Mouse (Mus musculus) testis, adult 2 months (tissue): Measurements from ENCODE around the gene Cfd. TPM values are rescaled to one million over a fixed set of nuclear protein-coding genes. Genes with fewer than 3 reads are reported as not detected.
A peak's percentile ranks its signal among the peaks of the same experiment; 100 is the strongest.

Experiments used
- H3K27ac ChIP-seq: fragments of 200-500 bp; 2 replicates; pipeline ENCODE4 v1.5.1; 2012; ENCODE audit warnings: low read depth, low read length; ENCODE audit not compliant: control insufficient read depth, insufficient read depth
- H3K27me3 ChIP-seq: fragments of 200-500 bp; 2 replicates; pipeline ENCODE4 v1.6.1; 2012; ENCODE audit warnings: mild to moderate bottlenecking, low read length, moderate library complexity; ENCODE audit not compliant: control insufficient read depth, insufficient read depth
- H3K36me3 ChIP-seq: fragments of 200-500 bp; 2 replicates; pipeline ENCODE4 v1.6.1; 2012; ENCODE audit warnings: mild to moderate bottlenecking, low read length; ENCODE audit not compliant: control insufficient read depth, insufficient read depth
- H3K4me1 ChIP-seq: fragments of 200-500 bp; 2 replicates; pipeline ENCODE4 v1.6.1; 2012; ENCODE audit warnings: low read length; ENCODE audit not compliant: control insufficient read depth, insufficient read depth
- H3K4me3 ChIP-seq: fragments of 200-500 bp; 2 replicates; pipeline ENCODE4 v1.5.1; 2012; ENCODE audit warnings: low read depth, mild to moderate bottlenecking, low read length, moderate library complexity, mixed read lengths; ENCODE audit not compliant: control insufficient read depth
- CTCF ChIP-seq: fragments of 200-500 bp; IDR thresholded peaks from 2 replicates; pipeline ENCODE4 v1.5.1; 2012; ENCODE audit warnings: low read depth, mild to moderate bottlenecking, inconsistent platforms, low read length, moderate library complexity; ENCODE audit not compliant: control insufficient read depth, insufficient read depth, insufficient replicate concordance
- POLR2A ChIP-seq: fragments of 200-500 bp; IDR thresholded peaks from 2 replicates; pipeline ENCODE4 v1.6.1; 2012; ENCODE audit warnings: low read depth, mild to moderate bottlenecking, inconsistent platforms, low read length, moderate library complexity; ENCODE audit not compliant: control insufficient read depth
- polyA plus RNA-seq: library from polyadenylated mRNA; depleted of rRNA; stranded (reverse); fragments of >200 nt; gene quantifications from 2 replicates; pipeline ENCODE4 v1.2.3, GENCODE M21; 2012

Cfd gene
- polyA plus RNA-seq, 1 experiment = 18.0 TPM

DNA sequence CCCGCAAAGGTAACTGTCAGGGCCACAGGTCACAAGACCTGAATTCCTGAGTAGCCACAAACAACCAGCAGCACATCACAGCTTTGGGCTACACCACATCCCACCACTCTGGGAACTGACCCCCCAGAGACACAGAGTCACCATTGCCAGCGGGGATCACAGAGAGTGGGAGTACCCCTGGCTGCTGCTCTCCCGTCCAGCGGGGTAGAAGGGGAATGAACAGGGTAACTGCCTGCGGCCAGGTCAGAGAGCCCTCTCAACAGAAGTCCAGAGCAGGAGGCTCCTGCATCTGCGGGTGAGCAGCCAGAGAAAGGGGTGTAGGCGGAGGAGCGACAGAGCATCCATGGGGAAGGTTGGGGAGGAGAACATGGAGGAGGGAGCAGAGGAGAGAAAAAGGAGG lies 25.4 kb downstream of the Cfd start:
- Histone ChIP-seq H3K27ac (no peak overlapping the region), H3K27me3 (no peaks in the 10 kb centered on the region), H3K4me3 (peak overlapping the region; percentile 84), H3K4me1 (peaks cover 26% of the 10 kb centered on the region), H3K36me3 (no peaks in the 10 kb centered on the region)
- TF ChIP-seq POLR2A = no peak
- TF ChIP-seq CTCF = no peak

DNA sequence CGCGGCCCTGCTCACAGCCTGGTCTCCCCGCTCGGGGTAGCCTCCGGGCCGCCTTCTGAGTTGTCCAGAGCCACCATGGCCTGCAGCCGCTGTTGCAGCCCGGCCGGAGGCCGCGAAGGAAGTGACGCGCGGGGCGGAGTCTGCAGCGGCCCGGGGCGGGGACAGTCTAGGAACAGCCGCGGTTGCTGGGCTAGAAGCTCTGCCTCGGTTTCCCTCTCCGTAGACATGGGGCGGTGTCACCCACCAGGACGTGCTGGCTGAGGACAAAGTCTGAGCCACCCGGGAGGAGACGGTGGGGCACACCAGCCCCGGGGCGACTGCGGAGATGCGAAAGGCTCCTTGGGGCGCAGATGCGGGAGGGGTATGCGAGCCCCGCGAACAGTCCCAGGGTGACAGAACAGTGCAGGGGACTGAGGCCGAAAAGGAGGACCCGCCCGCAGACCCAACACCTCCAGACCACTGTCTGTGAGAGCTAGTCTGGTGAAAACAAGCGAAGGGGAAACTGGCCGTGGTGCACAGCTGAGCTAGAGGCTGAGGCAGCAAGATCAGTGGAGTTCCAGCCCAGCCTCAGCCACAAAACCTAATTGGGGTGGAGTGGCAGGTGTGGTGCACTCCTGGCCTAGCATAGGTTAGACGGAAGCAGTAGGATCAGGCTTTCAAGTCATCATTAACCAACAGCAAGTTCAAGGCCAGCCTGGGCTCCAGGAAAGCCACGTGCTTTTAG lies 26.3 kb downstream of the Cfd start, which contains the start of gene Kiss1r:
Gene Kiss1r (plus strand): TSS at position 164 of the 724 bp plus-strand sequence.
- Histone ChIP-seq H3K4me1 (peaks cover 26% of the 10 kb centered on the region), H3K27ac (no peak within 1 kb of the TSS; the same call in 1 of the 2 replicates), H3K4me3 (peak within 1 kb of the TSS; percentile 84), H3K36me3 (no peaks in the 10 kb centered on the region), H3K27me3 (no peaks in the 10 kb centered on the region)
- peak; percentile 66 for TF ChIP-seq POLR2A
- TF ChIP-seq CTCF = no peak

DNA sequence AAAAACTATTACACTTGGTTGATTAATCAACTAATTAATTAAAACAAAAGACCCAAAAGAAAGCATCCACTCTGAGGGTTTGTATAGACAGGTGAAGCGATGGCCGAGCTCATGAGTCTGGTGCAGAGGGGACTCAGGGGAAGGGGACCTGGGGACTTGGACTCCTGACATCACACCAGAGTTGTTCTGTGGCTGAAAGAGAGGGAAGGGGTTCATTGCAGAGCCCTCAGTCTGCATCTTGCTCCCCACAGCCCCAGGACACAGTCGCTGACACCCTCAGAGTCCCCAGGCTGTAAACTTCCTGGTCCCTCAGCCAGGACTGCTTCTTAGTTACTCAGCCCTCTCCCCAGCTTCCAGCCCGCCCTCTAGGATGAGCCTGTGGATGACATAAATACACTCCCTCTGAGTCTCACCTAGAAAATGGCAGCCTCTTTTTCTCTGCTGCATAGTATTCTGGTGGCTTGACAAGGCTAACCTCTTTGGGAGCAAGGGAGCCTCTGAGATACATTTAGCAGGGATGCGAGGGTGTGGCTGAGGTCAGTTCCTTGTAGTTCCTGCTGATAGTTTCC lies 27.0 kb downstream of the Cfd start:
- TF ChIP-seq POLR2A (no peak), CTCF (no peak)

DNA sequence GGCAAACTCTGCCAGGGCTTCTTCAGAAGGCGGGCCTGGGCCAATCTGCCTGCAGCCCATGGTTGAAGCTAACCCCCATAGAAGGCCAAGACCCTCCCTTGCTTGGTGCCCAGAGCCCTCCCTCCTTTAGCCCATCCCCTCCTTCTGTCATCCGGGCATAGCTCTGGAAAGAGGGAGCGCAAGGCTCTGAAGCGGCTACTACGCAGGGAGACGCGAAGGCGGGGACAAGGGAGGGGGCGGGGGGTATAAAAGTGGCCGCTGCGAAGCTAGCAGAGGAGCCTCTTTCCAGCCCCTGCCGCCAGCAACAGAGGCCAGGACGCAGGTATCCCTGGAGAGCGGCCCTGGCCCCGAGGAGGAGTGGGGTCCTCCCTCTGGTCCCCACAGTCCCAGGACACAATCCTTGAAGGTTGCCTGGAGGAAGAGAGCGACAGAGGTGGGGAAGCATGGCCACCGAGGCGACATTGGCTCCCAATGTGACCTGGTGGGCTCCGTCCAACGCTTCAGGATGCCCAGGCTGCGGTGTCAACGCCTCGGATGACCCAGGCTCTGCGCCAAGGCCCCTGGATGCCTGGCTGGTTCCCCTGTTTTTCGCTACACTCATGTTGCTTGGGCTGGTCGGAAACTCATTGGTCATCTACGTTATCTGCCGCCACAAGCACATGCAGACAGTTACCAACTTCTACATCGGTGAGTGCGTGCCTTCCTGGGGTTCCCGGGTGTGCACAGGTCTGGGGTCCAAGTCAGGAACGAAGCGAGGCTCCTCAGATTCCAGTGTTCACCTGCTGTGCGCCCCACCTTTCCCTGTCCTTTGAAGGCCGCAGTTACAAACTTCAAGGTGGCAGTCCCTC lies 27.8 kb downstream of the Cfd start:
- TF ChIP-seq POLR2A = no peak
- TF ChIP-seq CTCF = no peak
- H3K27me3 ChIP-seq = no peaks in the 10 kb centered on the region
- H3K4me1 ChIP-seq = peaks cover 26% of the 10 kb centered on the region
- H3K27ac ChIP-seq = no peak overlapping the region
- H3K4me3 ChIP-seq = no peak overlapping the region
- H3K36me3 ChIP-seq = no peaks in the 10 kb centered on the region

More for the DNA sequence above, 27.0 kb downstream of the Cfd start:
- Histone ChIP-seq H3K27ac (no peak overlapping the region), H3K4me3 (no peak overlapping the region), H3K27me3 (no peaks in the 10 kb centered on the region), H3K4me1 (peaks cover 26% of the 10 kb centered on the region), H3K36me3 (no peaks in the 10 kb centered on the region)

DNA sequence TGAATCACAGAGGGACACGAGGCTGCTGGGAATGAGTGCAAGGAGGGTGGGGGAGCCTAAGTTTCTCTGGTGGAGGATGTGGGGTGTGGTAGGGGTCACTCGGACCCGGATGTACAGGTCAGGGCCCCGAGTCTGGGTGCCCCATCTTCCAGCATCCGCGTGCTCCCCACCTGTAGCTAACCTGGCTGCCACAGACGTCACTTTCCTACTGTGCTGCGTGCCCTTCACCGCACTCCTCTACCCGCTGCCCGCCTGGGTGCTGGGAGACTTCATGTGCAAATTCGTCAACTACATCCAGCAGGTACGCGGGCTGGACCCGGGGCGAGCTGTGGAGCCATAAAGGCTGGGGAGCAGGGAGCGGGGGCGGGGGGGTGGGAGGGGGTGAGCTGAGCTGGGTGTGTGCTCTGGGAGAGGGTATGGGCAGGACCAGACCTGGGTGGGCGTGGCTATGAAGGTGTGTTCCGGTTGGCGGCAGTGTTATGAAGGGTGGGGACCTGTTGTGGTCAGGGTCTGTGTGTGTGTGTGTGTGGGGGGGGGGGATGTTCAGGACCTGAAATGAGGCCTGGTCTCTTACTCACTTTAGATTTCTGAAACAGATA lies 28.7 kb downstream of the Cfd start:
- Histone ChIP-seq H3K36me3 (no peaks in the 10 kb centered on the region), H3K4me3 (no peak overlapping the region), H3K4me1 (peaks cover 26% of the 10 kb centered on the region), H3K27me3 (no peaks in the 10 kb centered on the region), H3K27ac (no peak overlapping the region)
- TF ChIP-seq POLR2A = no peak
- no peak for TF ChIP-seq CTCF

DNA sequence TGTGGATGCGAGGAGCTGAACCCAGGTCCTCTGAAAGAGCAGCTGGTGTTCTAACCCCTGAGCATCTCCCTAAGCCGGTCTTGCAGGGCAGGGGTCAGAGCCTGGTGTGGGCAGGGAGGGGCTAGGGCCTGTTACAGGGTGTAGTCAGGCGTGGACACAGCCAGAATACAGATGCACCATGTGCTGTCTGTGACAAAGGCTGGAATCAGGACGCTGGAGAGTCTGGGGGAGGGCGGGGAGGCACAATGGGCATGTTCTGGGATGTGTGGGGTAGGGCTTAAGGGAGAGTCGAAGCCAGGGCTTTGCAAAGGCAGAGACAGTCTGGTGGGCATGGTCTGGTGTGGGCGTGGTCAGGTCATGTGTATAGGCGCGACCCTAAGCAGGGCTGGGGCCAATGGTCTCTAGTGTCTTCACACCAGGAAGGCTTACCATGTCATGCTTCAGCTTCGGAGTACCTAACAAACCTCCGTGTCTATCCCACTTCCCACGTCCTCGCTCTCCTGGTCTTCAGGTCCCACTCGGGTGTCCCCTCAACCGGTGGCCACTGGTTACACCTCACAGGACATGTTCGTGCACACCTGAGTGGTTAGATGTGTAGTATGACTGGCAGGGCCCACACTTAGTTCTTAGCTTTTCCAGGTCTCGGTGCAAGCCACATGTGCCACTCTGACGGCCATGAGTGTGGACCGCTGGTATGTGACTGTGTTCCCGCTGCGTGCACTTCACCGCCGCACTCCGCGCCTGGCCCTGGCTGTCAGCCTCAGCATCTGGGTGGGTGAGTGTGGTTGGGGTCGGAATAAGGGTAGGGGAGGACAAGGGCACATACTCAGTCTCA lies 29.6 kb downstream of the Cfd start:
- H3K27me3 ChIP-seq = no peaks in the 10 kb centered on the region
- H3K36me3 ChIP-seq = no peaks in the 10 kb centered on the region
- H3K4me3 ChIP-seq = no peak overlapping the region
- peaks cover 30% of the 10 kb centered on the region for H3K4me1 ChIP-seq
- H3K27ac ChIP-seq = no peak overlapping the region
- TF ChIP-seq POLR2A = no peak
- TF ChIP-seq CTCF = no peak
